21 mouse cellular contexts compared by ENCODE assay signal in the genomic region with DNA sequence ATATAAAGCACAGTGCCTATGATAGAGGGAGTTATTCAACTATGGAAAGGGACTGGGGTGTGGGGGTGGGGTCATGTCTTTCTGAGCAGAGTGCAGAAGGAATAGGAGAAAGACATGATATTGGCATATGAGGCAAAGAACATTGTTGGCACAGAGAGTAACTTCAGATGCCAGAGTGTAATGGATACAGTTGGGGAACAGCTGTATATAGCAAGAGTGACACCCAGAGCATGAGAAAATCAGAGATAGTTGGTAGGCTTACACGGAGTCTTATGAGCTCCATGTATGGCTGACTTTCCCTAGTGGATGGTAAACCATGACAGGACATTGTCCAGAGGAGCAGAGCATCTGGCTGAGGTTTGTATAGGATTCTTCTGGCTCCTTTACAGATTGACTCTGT.
"Had no signal": no experiment of that assay in that cellular context is flagged by ENCODE, and none has a peak within 500 bp of the region (broad histone marks: within the 10 kb centered on the region; RNA-seq: fewer than 3 reads in every experiment).

No protein-coding gene starts in this region.

- H3K27me3 ChIP-seq: liver, embryonic 12.5 days; liver, embryonic 15.5 days; lung, embryonic 15.5 days; midbrain, embryonic 12.5 days; midbrain, embryonic 15.5 days; neural tube, embryonic 12.5 days; neural tube, embryonic 15.5 days; stomach, embryonic 15.5 days had no signal

- H3K9ac ChIP-seq: liver, embryonic 12.5 days; liver, embryonic 15.5 days; lung, embryonic 15.5 days; midbrain, embryonic 12.5 days; midbrain, embryonic 15.5 days; neural tube, embryonic 12.5 days; neural tube, embryonic 15.5 days; stomach, embryonic 15.5 days had no signal

- H3K36me3 ChIP-seq: liver, embryonic 12.5 days; liver, embryonic 15.5 days; lung, embryonic 15.5 days; midbrain, embryonic 12.5 days; midbrain, embryonic 15.5 days; neural tube, embryonic 12.5 days; neural tube, embryonic 15.5 days; stomach, embryonic 15.5 days had no signal

- H3K27ac ChIP-seq: kidney, postnatal 0 days; liver, embryonic 12.5 days; liver, embryonic 15.5 days; lung, embryonic 15.5 days; macrophage; midbrain, embryonic 12.5 days; midbrain, embryonic 15.5 days; neural tube, embryonic 12.5 days; neural tube, embryonic 15.5 days; stomach, embryonic 15.5 days had no signal

- H3K9me3 ChIP-seq: liver, embryonic 12.5 days; liver, embryonic 15.5 days; lung, embryonic 15.5 days; midbrain, embryonic 12.5 days; midbrain, embryonic 15.5 days; neural tube, embryonic 12.5 days; neural tube, embryonic 15.5 days; stomach, embryonic 15.5 days had no signal

- H3K4me3 ChIP-seq: liver, embryonic 12.5 days; liver, embryonic 15.5 days; lung, embryonic 15.5 days; midbrain, embryonic 12.5 days; midbrain, embryonic 15.5 days; neural tube, embryonic 12.5 days; neural tube, embryonic 15.5 days; stomach, embryonic 15.5 days had no signal

- H3K4me1 ChIP-seq: liver, embryonic 12.5 days; liver, embryonic 15.5 days; lung, embryonic 15.5 days; midbrain, embryonic 12.5 days; midbrain, embryonic 15.5 days; neural tube, embryonic 12.5 days; neural tube, embryonic 15.5 days; stomach, embryonic 15.5 days had no signal

- DNase-seq: kidney, adult 2 months; kidney, postnatal 4 days; liver; lung, adult 18-20 months; right cerebral cortex, adult 18-20 months; right cerebral cortex, postnatal 14 days; right cerebral cortex, postnatal 4 days; spleen, adult 18-20 months; thymus, adult 18-20 months; thymus, postnatal 36 days had no signal

- H3K4me2 ChIP-seq: liver, embryonic 12.5 days; liver, embryonic 15.5 days; lung, embryonic 15.5 days; midbrain, embryonic 12.5 days; midbrain, embryonic 15.5 days; neural tube, embryonic 12.5 days; neural tube, embryonic 15.5 days; stomach, embryonic 15.5 days had no signal

- ATAC-seq: intestine, postnatal 0 days; liver, embryonic 12.5 days; midbrain, embryonic 15.5 days had no signal
